Mouse (Mus musculus) testis, adult 2 months (tissue): Measurements from ENCODE around the gene Gata1.

ENCODE experiments used
- CTCF ChIP-seq: fragments of 200-500 bp; IDR thresholded peaks from 2 replicates; pipeline ENCODE4 v1.5.1; 2012; ENCODE audit warnings: low read depth, mild to moderate bottlenecking, inconsistent platforms, low read length, moderate library complexity; ENCODE audit not compliant: control insufficient read depth, insufficient read depth, insufficient replicate concordance
- POLR2A ChIP-seq: fragments of 200-500 bp; IDR thresholded peaks from 2 replicates; pipeline ENCODE4 v1.6.1; 2012; ENCODE audit warnings: low read depth, mild to moderate bottlenecking, inconsistent platforms, low read length, moderate library complexity; ENCODE audit not compliant: control insufficient read depth

DNA sequence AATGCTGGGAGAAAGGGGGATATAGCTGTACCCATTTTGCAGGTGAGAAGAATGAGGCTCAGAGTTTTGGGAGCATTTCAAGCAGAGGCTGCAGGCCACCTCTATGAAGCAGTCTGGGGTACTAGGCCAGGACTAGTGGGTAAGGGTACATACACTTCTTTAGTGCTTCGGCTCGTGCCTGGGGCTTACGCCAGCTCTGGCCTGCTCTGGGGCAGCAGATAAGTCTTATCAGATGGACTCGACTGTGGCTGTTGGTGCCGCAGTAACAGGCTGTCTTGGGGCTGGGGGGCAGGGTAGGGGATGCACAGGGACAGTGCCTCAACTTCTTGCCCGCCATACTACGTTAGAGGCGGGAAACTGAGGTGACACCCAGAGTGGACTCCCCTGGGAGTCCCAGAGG lies 9.6 kb downstream of the Gata1 start:
- TF ChIP-seq POLR2A = no peak
- no peak for TF ChIP-seq CTCF
